ENCODE assay signal across 25 mouse cellular contexts in the genomic region with DNA sequence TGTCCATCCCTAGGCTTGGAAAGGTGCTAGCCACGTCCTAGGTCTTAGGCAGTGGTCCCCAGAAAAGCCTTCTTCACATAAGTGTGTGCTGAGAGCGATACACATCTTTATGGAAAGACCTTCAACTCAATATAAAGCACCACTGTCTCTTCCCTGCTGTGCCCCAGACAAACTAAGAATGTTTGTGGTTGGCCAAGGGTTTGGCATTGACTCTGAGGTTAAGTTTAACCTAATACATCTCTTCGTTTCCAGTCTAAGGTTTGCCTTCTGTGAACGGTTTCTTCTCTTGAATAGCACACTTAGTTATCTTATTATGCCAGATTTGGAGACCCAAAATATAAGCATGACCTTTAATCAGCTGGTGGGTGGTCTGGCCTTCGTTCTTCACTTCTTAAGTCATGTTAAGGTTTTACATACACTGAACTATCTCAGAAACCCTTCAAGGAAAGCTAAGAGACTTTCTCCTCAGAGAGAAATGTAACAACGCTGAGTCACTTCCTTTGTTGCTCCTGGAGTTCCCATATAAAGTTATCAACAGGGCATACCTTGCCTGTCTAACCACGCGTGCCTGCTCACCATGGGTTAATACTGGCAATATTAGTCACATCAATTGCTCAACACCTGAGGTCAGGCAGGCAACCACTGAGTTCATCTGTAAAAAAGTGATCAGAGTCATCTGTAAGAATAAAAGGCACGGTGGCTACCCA. TPM values are rescaled to one million over a fixed set of nuclear protein-coding genes. Genes with fewer than 3 reads are reported as not detected.
DNase-seq lines count a peak whose midpoint lies in the region; ATAC-seq and TF ChIP-seq lines count a peak whose summit lies in the region.
"Had no signal": no experiment of that assay in that cellular context is flagged by ENCODE, and none has a peak within 500 bp of the region (broad histone marks: within the 10 kb centered on the region; RNA-seq: fewer than 3 reads in every experiment).

No protein-coding gene starts in this region.

- TF ChIP-seq POLR2A in cerebellum, adult 2 months (IDR thresholded peaks at IDR 0.05; ENCODE audit: borderline replicate concordance, insufficient read depth, low read length), result no peak

- H3K4me2 ChIP-seq in heart, embryonic 12.5 days, result no peak overlapping the region
- H3K4me2 ChIP-seq: embryonic facial prominence, embryonic 13.5 days; hindbrain, embryonic 14.5 days; kidney, embryonic 15.5 days; lung, embryonic 15.5 days; midbrain, embryonic 13.5 days had no signal

- no peaks in the 10 kb centered on the region for H3K36me3 ChIP-seq in heart, embryonic 10.5 days
- H3K36me3 ChIP-seq in heart, embryonic 12.5 days, result no peaks in the 10 kb centered on the region
- H3K36me3 ChIP-seq: embryonic facial prominence, embryonic 13.5 days; kidney, embryonic 15.5 days; lung, embryonic 15.5 days; midbrain, embryonic 13.5 days had no signal

- ATAC-seq in heart, embryonic 12.5 days (ENCODE audit: insufficient number of reproducible peaks, low FRiP score), result no peak
- peak; percentile 84 for ATAC-seq in Patski
- peak; percentile 41 for ATAC-seq in megakaryocyte, adult 5-6 weeks (ENCODE audit: poor library complexity, severe bottlenecking)
- ATAC-seq in activated CD4-positive, CD25-positive, alpha-beta regulatory T cell, adult 4 months, result no peak
- ATAC-seq: intestine, embryonic 16.5 days; midbrain, embryonic 13.5 days had no signal

- in situ Hi-C loops in Patski (cut with MboI; ENCODE audit: low pct_unique_long_range_greater_than_20kb), result no loop called here

- no peak for TF ChIP-seq CTCF in Patski (IDR thresholded peaks at IDR 0.05)
- TF ChIP-seq CTCF in cerebellum, adult 2 months (IDR thresholded peaks at IDR 0.05; ENCODE audit: borderline replicate concordance, insufficient read depth, low read depth, low read length), result no peak

- WGBS in heart, embryonic 10.5 days, result 73% methylated on average over 9 of the region's 9 CpGs
- WGBS in heart, embryonic 12.5 days, result 64% methylated on average over 9 of the region's 9 CpGs
- 95% methylated on average over 9 of the region's 9 CpGs for WGBS in cerebellum, adult 2 months

- no peaks in the 10 kb centered on the region for H3K9me3 ChIP-seq in heart, embryonic 10.5 days
- H3K9me3 ChIP-seq in heart, embryonic 12.5 days (replicated peaks), result no peaks in the 10 kb centered on the region
- H3K9me3 ChIP-seq: embryonic facial prominence, embryonic 13.5 days; kidney, embryonic 15.5 days; lung, embryonic 15.5 days; midbrain, embryonic 13.5 days had no signal

- H3K27ac ChIP-seq in heart, embryonic 10.5 days, result 0 out of 2 replicates have a peak overlapping the region, but pooled peaks have one; percentile 78
- no peak overlapping the region for H3K27ac ChIP-seq in heart, embryonic 12.5 days (ENCODE audit: poor library complexity, severe bottlenecking)
- no peak overlapping the region for H3K27ac ChIP-seq in cerebellum, adult 2 months (ENCODE audit: insufficient read depth, low read length)
- H3K27ac ChIP-seq: embryonic facial prominence, embryonic 13.5 days; hindbrain, embryonic 14.5 days; kidney, embryonic 15.5 days; liver, embryonic 14.5 days; lung, embryonic 15.5 days; midbrain, embryonic 13.5 days had no signal

- DNase-seq in heart, embryonic 10.5 days (ENCODE audit: low spot score), result no peak
- DNase-seq in 416B (ENCODE audit: low read depth) (peak; percentile 95), Patski (ENCODE audit: low read depth, low spot score) (peak; percentile 77)
- no peak for DNase-seq in adrenal gland, postnatal 25 days
- DNase-seq in cerebellum, adult 2 months, result no peak
- DNase-seq: cerebellum, adult 9-11 months; kidney, postnatal 4 days; lung, postnatal 4 days; thymus, adult 18-20 months; thymus, postnatal 4 days had no signal

- H3K9ac ChIP-seq in heart, embryonic 12.5 days, result no peak overlapping the region
- H3K9ac ChIP-seq: embryonic facial prominence, embryonic 13.5 days; hindbrain, embryonic 14.5 days; kidney, embryonic 15.5 days; liver, embryonic 14.5 days; lung, embryonic 15.5 days; midbrain, embryonic 13.5 days had no signal

- peaks cover 51% of the 10 kb centered on the region for H3K4me1 ChIP-seq in heart, embryonic 10.5 days
- H3K4me1 ChIP-seq in heart, embryonic 12.5 days (replicated peaks), result peaks cover 51% of the 10 kb centered on the region
- peaks cover 7% of the 10 kb centered on the region; the same call in 1 of the 2 replicates for H3K4me1 ChIP-seq in cerebellum, adult 2 months (ENCODE audit: control insufficient read depth, insufficient read depth, low read length)

- H3K4me3 ChIP-seq in heart, embryonic 10.5 days, result no peak overlapping the region
- no peak overlapping the region for H3K4me3 ChIP-seq in heart, embryonic 12.5 days
- no peak overlapping the region for H3K4me3 ChIP-seq in cerebellum, adult 2 months (replicated peaks; ENCODE audit: insufficient read depth, low read depth, low read length)
- H3K4me3 ChIP-seq: embryonic facial prominence, embryonic 13.5 days; kidney, embryonic 15.5 days; lung, embryonic 15.5 days; midbrain, embryonic 13.5 days had no signal

- POLR2A ChIA-PET in Patski (lab: Charles Lee), result interaction anchor here (0.6 to 1.3 kb wide), 4 partner anchors 60 to 142 kb away, joined by 3 to 5 read pairs (median 3); no protein-coding TSS in a partner anchor

- CTCF ChIA-PET in Patski (lab: Charles Lee), result interaction anchor here (1.3 to 1.5 kb wide), 3 partner anchors 9 to 70 kb away, joined by 3 to 6 read pairs (median 4); no protein-coding TSS in a partner anchor

- no peaks in the 10 kb centered on the region for H3K27me3 ChIP-seq in heart, embryonic 10.5 days (ENCODE audit: insufficient read depth, poor library complexity, severe bottlenecking)
- H3K27me3 ChIP-seq in heart, embryonic 12.5 days (replicated peaks), result no peaks in the 10 kb centered on the region
- no peaks in the 10 kb centered on the region for H3K27me3 ChIP-seq in Patski
- no peaks in the 10 kb centered on the region for H3K27me3 ChIP-seq in cerebellum, adult 2 months (ENCODE audit: control insufficient read depth, insufficient read depth, low read length)
- H3K27me3 ChIP-seq: embryonic facial prominence, embryonic 13.5 days; kidney, embryonic 15.5 days; lung, embryonic 15.5 days had no signal

RNA-seq across cellular contexts. Expression of a gene that starts 3.5 kb away (rescaled TPM):
- 3.2 and 6.8 TPM in 2 replicates for polyA plus RNA-seq in heart, embryonic 10.5 days (2016; fragmentation: Nextera tagmentation; extraction: Ambion mirVana)
- polyA plus RNA-seq in heart, embryonic 12.5 days (2016; fragmentation: Nextera tagmentation; extraction: Ambion mirVana), result 12.1 and 12.4 TPM in 2 replicates
- 0.67 TPM for polyA plus RNA-seq in Patski (2021)
- not detected in 2 replicates for total RNA-seq in megakaryocyte, adult 5-6 weeks (2015)
- total RNA-seq in megakaryocyte, adult 5-6 weeks (2017), result not detected in 2 replicates
- polyA plus RNA-seq in activated CD4-positive, CD25-positive, alpha-beta regulatory T cell, adult 4 months (2017; shearing (Covaris generic)), result not detected
- total RNA-seq in adrenal gland, postnatal 25 days (2021), result 0.09 and 0.10 TPM in 2 replicates
- polyA plus RNA-seq in cerebellum, adult 2 months (2012; rRNA removed), result 0.05 and 0.07 TPM in 2 replicates
- polyA plus RNA-seq: forebrain, embryonic 11.5 days had no signal

RNA-seq across cellular contexts. Expression of a gene that starts 5.8 kb away (rescaled TPM):
- 0.20 TPM in 1 of 2 replicates, not detected in the other for polyA plus RNA-seq in heart, embryonic 10.5 days (2016; fragmentation: Nextera tagmentation; extraction: Ambion mirVana)
- polyA plus RNA-seq in heart, embryonic 12.5 days (2016; fragmentation: Nextera tagmentation; extraction: Ambion mirVana), result 0.27 and 0.73 TPM in 2 replicates
- 0.06 TPM for polyA plus RNA-seq in Patski (2021)
- total RNA-seq in megakaryocyte, adult 5-6 weeks (2015), result not detected in 2 replicates
- total RNA-seq in megakaryocyte, adult 5-6 weeks (2017), result not detected in 2 replicates
- polyA plus RNA-seq in activated CD4-positive, CD25-positive, alpha-beta regulatory T cell, adult 4 months (2017; shearing (Covaris generic)), result not detected
- total RNA-seq in adrenal gland, postnatal 25 days (2021), result not detected in 2 replicates
- polyA plus RNA-seq in cerebellum, adult 2 months (2012; rRNA removed), result 0.08 and 0.10 TPM in 2 replicates
- total RNA-seq: adrenal gland, adult 18-20 months; left cerebral cortex, postnatal 14 days had no signal
- polyA plus RNA-seq: embryonic facial prominence, embryonic 13.5 days; forebrain, embryonic 11.5 days; kidney, embryonic 15.5 days; liver, embryonic 14.5 days; midbrain, embryonic 13.5 days; spleen, adult 2 months; stomach, embryonic 14.5 days had no signal

Comparison
In these comparisons a context has a peak if more than half of its experiments do, and no peak if none do; other contexts are left out.
1. DNase-seq: peak in 416B (single experiment) and Patski (single experiment); none in heart, embryonic 10.5 days (single experiment), adrenal gland, postnatal 25 days (single experiment) and cerebellum, adult 2 months (0 of 2).
2. ATAC-seq: peak in Patski (single experiment) and megakaryocyte, adult 5-6 weeks (single experiment); none in heart, embryonic 12.5 days (single experiment) and activated CD4-positive, CD25-positive, alpha-beta regulatory T cell, adult 4 months (single experiment).